Mouse (Mus musculus): ENCODE measurements at regions not wholly inside any gene's neighbourhood (a gene's known extent, or its start where the extent isn't known, plus 50 kb on each side); places are given as distances from the start of the nearest gene placed in this dataset.

- TF ChIP-seq USF1 (IDR thresholded peaks at IDR 0.05; ENCODE audit: low read depth) (no peak), MAX (IDR thresholded peaks at IDR 0.05) (no peak), FOSL1 (IDR thresholded peaks at IDR 0.05; ENCODE audit: insufficient read depth, low read length, poor library complexity, severe bottlenecking) (no peak)
- H3K4me3 ChIP-seq (ENCODE audit: insufficient read depth, poor library complexity, severe bottlenecking): no peak overlapping the region
- no peak overlapping the region for H3ac ChIP-seq (ENCODE audit: control insufficient read depth, insufficient read length, low read depth)
- H3K79me3 ChIP-seq (ENCODE audit: low read depth): no peaks in the 10 kb centered on the region
- no peaks in the 10 kb centered on the region for H3K36me3 ChIP-seq (ENCODE audit: control insufficient read depth, insufficient read depth)
- H3K79me2 ChIP-seq (ENCODE audit: control insufficient read depth, insufficient read depth): no peaks in the 10 kb centered on the region
- H3K27me3 ChIP-seq (ENCODE audit: control insufficient read depth, insufficient read depth, insufficient read length): no peaks in the 10 kb centered on the region
These were observed 182.3 kb upstream of the Kdm8 start for GRCm38 (mm10) chr7:125262133-125262532.

GRCm38 (mm10) chr7:125262672-125263365 lies 181.7 kb upstream of the Kdm8 start:
- Histone ChIP-seq H3ac (ENCODE audit: control insufficient read depth, insufficient read length, low read depth) (no peak overlapping the region), H3K27me3 (ENCODE audit: control insufficient read depth, insufficient read depth, insufficient read length) (no peaks in the 10 kb centered on the region), H3K79me3 (ENCODE audit: low read depth) (no peaks in the 10 kb centered on the region), H3K4me3 (ENCODE audit: insufficient read depth, poor library complexity, severe bottlenecking) (no peak overlapping the region), H3K79me2 (ENCODE audit: control insufficient read depth, insufficient read depth) (no peaks in the 10 kb centered on the region), H3K36me3 (ENCODE audit: control insufficient read depth, insufficient read depth) (no peaks in the 10 kb centered on the region)
- TF ChIP-seq MYOD1 (IDR thresholded peaks at IDR 0.05; ENCODE audit: control insufficient read depth, insufficient read length, low read depth): no peak
- no peak for TF ChIP-seq MAX (IDR thresholded peaks at IDR 0.05)
- no peak for TF ChIP-seq MYOG (IDR thresholded peaks at IDR 0.05; ENCODE audit: control insufficient read depth, extremely low read depth, insufficient read length)
- TF ChIP-seq FOSL1 (IDR thresholded peaks at IDR 0.05; ENCODE audit: insufficient read depth, low read length, poor library complexity, severe bottlenecking): no peak
- no peak for TF ChIP-seq USF1 (IDR thresholded peaks at IDR 0.05; ENCODE audit: low read depth)
- no peak for TF ChIP-seq CEBPB (IDR thresholded peaks at IDR 0.05; ENCODE audit: low read depth)
- TF ChIP-seq CTCF (IDR thresholded peaks at IDR 0.05; ENCODE audit: control insufficient read depth, insufficient read depth, insufficient read length): no peak

DNA sequence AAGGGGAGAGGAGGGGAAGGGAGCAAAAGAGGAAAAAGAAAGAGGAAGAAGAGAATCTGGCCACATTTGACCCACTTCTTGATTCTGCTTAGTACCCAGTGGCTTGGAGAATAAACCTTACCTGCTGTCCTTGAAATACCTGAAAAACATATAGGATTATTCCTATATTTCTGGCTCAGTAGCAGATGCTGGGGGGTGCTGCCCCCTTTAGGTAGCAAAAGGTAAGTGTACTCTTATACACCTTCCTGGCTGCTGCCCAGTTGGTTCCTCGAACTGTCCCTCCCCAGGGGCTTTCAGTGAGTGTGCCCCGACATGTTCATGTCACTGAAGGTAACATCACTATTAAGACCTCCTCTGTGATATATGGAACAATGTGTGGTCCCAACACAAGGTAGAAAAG lies 180.7 kb upstream of the Kdm8 start:
- no peaks in the 10 kb centered on the region for H3K79me2 ChIP-seq (ENCODE audit: control insufficient read depth, insufficient read depth)
- no peaks in the 10 kb centered on the region for H3K27me3 ChIP-seq (ENCODE audit: control insufficient read depth, insufficient read depth, insufficient read length)
- TF ChIP-seq CTCF (IDR thresholded peaks at IDR 0.05; ENCODE audit: control insufficient read depth, insufficient read depth, insufficient read length): no peak
- TF ChIP-seq MYOD1 (IDR thresholded peaks at IDR 0.05; ENCODE audit: control insufficient read depth, insufficient read length, low read depth): no peak
- no peak for TF ChIP-seq USF1 (IDR thresholded peaks at IDR 0.05; ENCODE audit: low read depth)
- TF ChIP-seq CEBPB (IDR thresholded peaks at IDR 0.05; ENCODE audit: low read depth): no peak
- no peak for TF ChIP-seq MAX (IDR thresholded peaks at IDR 0.05)
- no peak overlapping the region for H3K4me3 ChIP-seq (ENCODE audit: insufficient read depth, poor library complexity, severe bottlenecking)
- H3K79me3 ChIP-seq (ENCODE audit: low read depth): no peaks in the 10 kb centered on the region
- no peak overlapping the region for H3ac ChIP-seq (ENCODE audit: control insufficient read depth, insufficient read length, low read depth)
- H3K36me3 ChIP-seq (ENCODE audit: control insufficient read depth, insufficient read depth): no peaks in the 10 kb centered on the region

DNA sequence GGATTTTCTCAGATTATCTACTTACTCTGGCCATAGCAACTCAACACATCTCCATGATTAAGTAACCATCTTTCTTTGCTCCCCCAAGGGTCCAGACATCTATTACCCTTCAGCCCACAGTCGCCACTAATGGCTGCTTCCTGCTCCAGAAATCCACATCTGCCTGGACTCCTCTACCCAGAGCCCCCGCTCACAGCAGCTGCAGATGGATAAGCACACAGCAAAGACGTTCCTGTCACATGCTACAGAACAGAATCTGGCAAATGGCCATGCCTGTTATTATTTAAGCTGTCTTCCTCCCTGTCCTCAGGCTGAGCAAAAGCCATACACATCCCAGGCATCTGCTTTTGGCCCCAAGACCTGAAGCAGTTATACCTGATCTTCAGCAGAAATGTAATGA lies 173.8 kb upstream of the Kdm8 start:
- no peak for TF ChIP-seq MYOG (IDR thresholded peaks at IDR 0.05; ENCODE audit: control insufficient read depth, extremely low read depth, insufficient read length)
- TF ChIP-seq CTCF (IDR thresholded peaks at IDR 0.05; ENCODE audit: control insufficient read depth, insufficient read depth, insufficient read length): no peak
- no peak for TF ChIP-seq CEBPB (IDR thresholded peaks at IDR 0.05; ENCODE audit: low read depth)
- no peak for TF ChIP-seq FOSL1 (IDR thresholded peaks at IDR 0.05; ENCODE audit: insufficient read depth, low read length, poor library complexity, severe bottlenecking)
- no peak for TF ChIP-seq MYOD1 (IDR thresholded peaks at IDR 0.05; ENCODE audit: control insufficient read depth, insufficient read length, low read depth)
- no peak for TF ChIP-seq USF1 (IDR thresholded peaks at IDR 0.05; ENCODE audit: low read depth)
- TF ChIP-seq MAX (IDR thresholded peaks at IDR 0.05): no peak
- no peaks in the 10 kb centered on the region for H3K79me2 ChIP-seq (ENCODE audit: control insufficient read depth, insufficient read depth)
- no peaks in the 10 kb centered on the region for H3K36me3 ChIP-seq (ENCODE audit: control insufficient read depth, insufficient read depth)
- no peak overlapping the region for H3K4me3 ChIP-seq (ENCODE audit: insufficient read depth, poor library complexity, severe bottlenecking)
- H3K27me3 ChIP-seq (ENCODE audit: control insufficient read depth, insufficient read depth, insufficient read length): peaks cover 8% of the 10 kb centered on the region
- H3K79me3 ChIP-seq (ENCODE audit: low read depth): no peaks in the 10 kb centered on the region
- no peak overlapping the region for H3ac ChIP-seq (ENCODE audit: control insufficient read depth, insufficient read length, low read depth)

- peaks cover 8% of the 10 kb centered on the region for H3K27me3 ChIP-seq (ENCODE audit: control insufficient read depth, insufficient read depth, insufficient read length)
- H3K79me2 ChIP-seq (ENCODE audit: control insufficient read depth, insufficient read depth): no peaks in the 10 kb centered on the region
- no peaks in the 10 kb centered on the region for H3K36me3 ChIP-seq (ENCODE audit: control insufficient read depth, insufficient read depth)
- no peak for TF ChIP-seq MYOG (IDR thresholded peaks at IDR 0.05; ENCODE audit: control insufficient read depth, extremely low read depth, insufficient read length)
- TF ChIP-seq CTCF (IDR thresholded peaks at IDR 0.05; ENCODE audit: control insufficient read depth, insufficient read depth, insufficient read length): no peak
- TF ChIP-seq FOSL1 (IDR thresholded peaks at IDR 0.05; ENCODE audit: insufficient read depth, low read length, poor library complexity, severe bottlenecking): no peak
- no peak for TF ChIP-seq CEBPB (IDR thresholded peaks at IDR 0.05; ENCODE audit: low read depth)
- TF ChIP-seq MYOD1 (IDR thresholded peaks at IDR 0.05; ENCODE audit: control insufficient read depth, insufficient read length, low read depth): no peak
- no peak for TF ChIP-seq MAX (IDR thresholded peaks at IDR 0.05)
- TF ChIP-seq USF1 (IDR thresholded peaks at IDR 0.05; ENCODE audit: low read depth): no peak
- no peaks in the 10 kb centered on the region for H3K79me3 ChIP-seq (ENCODE audit: low read depth)
- no peak overlapping the region for H3ac ChIP-seq (ENCODE audit: control insufficient read depth, insufficient read length, low read depth)
- H3K4me3 ChIP-seq (ENCODE audit: insufficient read depth, poor library complexity, severe bottlenecking): no peak overlapping the region
These were observed 173.1 kb upstream of the Kdm8 start for GRCm38 (mm10) chr7:125271356-125271755.

GRCm38 (mm10) chr7:125281371-125281770 lies 163.1 kb upstream of the Kdm8 start:
- Histone ChIP-seq H3K4me3 (ENCODE audit: insufficient read depth, poor library complexity, severe bottlenecking) (no peak overlapping the region), H3K27me3 (ENCODE audit: control insufficient read depth, insufficient read depth, insufficient read length) (no peaks in the 10 kb centered on the region), H3K79me2 (ENCODE audit: control insufficient read depth, insufficient read depth) (no peaks in the 10 kb centered on the region), H3ac (ENCODE audit: control insufficient read depth, insufficient read length, low read depth) (no peak overlapping the region), H3K79me3 (ENCODE audit: low read depth) (no peaks in the 10 kb centered on the region), H3K36me3 (ENCODE audit: control insufficient read depth, insufficient read depth) (no peaks in the 10 kb centered on the region)
- no peak for TF ChIP-seq FOSL1 (IDR thresholded peaks at IDR 0.05; ENCODE audit: insufficient read depth, low read length, poor library complexity, severe bottlenecking)
- no peak for TF ChIP-seq CEBPB (IDR thresholded peaks at IDR 0.05; ENCODE audit: low read depth)
- TF ChIP-seq MAX (IDR thresholded peaks at IDR 0.05): no peak

Measured in C2C12 (cell line).